Mouse (Mus musculus) adrenal gland, adult 8-10 months (tissue): Measurements from ENCODE around the gene Sbds. TPM values are rescaled to one million over a fixed set of nuclear protein-coding genes. Genes with fewer than 3 reads are reported as not detected.

Source experiments
- DNase-seq: peaks from one replicate; pipeline ENCODE4 v3.0.0; 2022
- total RNA-seq, 4 experiments: library from RNA; stranded (reverse); gene quantifications; 2 replicates each; pipeline ENCODE4 v1.2.4; 2022

The Sbds gene
- total RNA-seq, 4 experiments from 2014 or later = 101 to 115 (median 106) TPM

DNA sequence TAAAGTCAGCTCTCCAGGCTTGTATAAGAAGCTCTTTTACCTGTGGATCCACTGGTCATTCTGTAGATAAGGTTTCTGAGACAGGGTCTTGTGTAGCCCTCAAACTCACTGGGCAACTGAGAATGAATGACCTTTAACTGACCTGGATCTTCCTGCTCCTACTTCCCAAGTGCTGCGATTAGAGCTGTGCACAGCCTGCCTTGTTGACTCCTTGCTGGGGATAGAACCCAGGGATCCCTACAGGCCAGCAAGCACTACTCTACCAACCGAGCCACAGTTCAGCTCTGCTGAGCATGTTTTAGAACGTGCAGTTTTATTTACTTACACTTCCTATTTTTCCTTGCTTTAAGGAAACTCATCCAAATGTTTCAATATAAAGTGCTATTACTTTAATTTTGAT lies 57.9 kb downstream of the Sbds start:
- no peak for DNase-seq

DNA sequence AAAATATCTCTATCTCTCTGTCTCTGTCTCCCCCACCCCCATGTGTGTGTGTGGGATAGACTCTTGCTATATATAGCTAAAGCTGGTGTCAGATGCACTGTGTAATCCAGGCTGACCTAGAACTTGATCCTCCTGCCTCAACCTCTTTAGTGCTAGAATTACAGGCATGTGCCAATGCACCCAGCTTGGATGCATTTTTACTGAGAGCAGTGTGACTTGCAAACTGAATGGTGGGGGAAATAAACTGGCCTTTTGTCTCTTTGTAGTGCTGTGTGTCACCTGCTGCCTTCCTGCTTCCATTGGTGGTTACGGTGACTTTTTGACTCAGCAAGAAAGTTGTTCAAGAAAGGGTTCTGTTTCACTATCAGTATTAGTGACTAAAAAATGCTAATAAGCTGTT lies 59.0 kb downstream of the Sbds start:
- no peak for DNase-seq

Other genes starting within 250 kb of the Sbds start
- 100 to 1,000 TPM; 137 to 158 (median 148) TPM for gene Asl, start 226.3 kb downstream of the Sbds start, total RNA-seq
- 10 to 100 TPM; 44.8 to 48.3 (median 47.7) TPM for gene Crcp, start 226.2 kb downstream of the Sbds start, total RNA-seq
- gene Tpst1, start 182.2 kb downstream of the Sbds start, total RNA-seq = 10 to 100 TPM; 46.9 to 86.8 (median 67.7) TPM
- 10 to 100 TPM; 14.5 to 19.6 (median 17.4) TPM for gene Kctd7, start 110.7 kb downstream of the Sbds start, total RNA-seq
- gene Rabgef1, start 83.7 kb downstream of the Sbds start, total RNA-seq = 10 to 100 TPM; 32.0 to 53.7 (median 39.0) TPM
- gene Tmem248, start 38.4 kb downstream of the Sbds start, total RNA-seq = 10 to 100 TPM; 69.6 to 86.9 (median 75.6) TPM
- gene Tyw1, start 89 bp upstream of the Sbds start, total RNA-seq = 10 to 100 TPM; 34.0 to 36.4 (median 35.7) TPM
- gene Caln1, start 113.9 kb upstream of the Sbds start, total RNA-seq = 10 to 100 TPM; 48.9 to 84.6 (median 58.6) TPM
- gene A330070K13Rik, start 129.1 kb upstream of the Sbds start, total RNA-seq = not detected